Mouse (Mus musculus) intestine, embryonic 14.5 days (tissue): ENCODE data around the gene Treml2. TPM values are rescaled to one million over a fixed set of nuclear protein-coding genes. Genes with fewer than 3 reads are reported as not detected.
"Not testable (repeated sequence)": the region's sequence is repeated elsewhere in the genome, so short reads cannot be mapped to it uniquely, and the experiment has no call there.

Experiments used
- ATAC-seq: fragments of 200-750 bp; cut with Nextera tagmentation; replicated peaks from 2 replicates; pipeline ENCODE4 v1.8.0; 2017; ENCODE audit warnings: low read depth, moderate number of reproducible peaks, moderate TSS enrichment, moderate library complexity; ENCODE audit not compliant: low FRiP score, low TSS enrichment
- DNase-seq: peaks from one replicate; pipeline ENCODE4 v3.0.0-alpha.2; 2018; ENCODE audit warnings: low spot score
- H3K27ac ChIP-seq: fragments of 300-500 bp; sonication (generic); 2 replicates; pipeline ENCODE4 v1.5.1; 2014; ENCODE audit warnings: low read depth, mild to moderate bottlenecking, control low read depth
- H3K27me3 ChIP-seq: fragments of 300-500 bp; sonication (generic); replicated peaks from 2 replicates; pipeline ENCODE4 v1.6.1; 2014; ENCODE audit warnings: low read length, control low read depth; ENCODE audit not compliant: control insufficient read depth, insufficient read depth
- H3K36me3 ChIP-seq: fragments of 300-500 bp; sonication (generic); 2 replicates; pipeline ENCODE4 v1.6.1; 2014; ENCODE audit warnings: low read length, control low read depth; ENCODE audit not compliant: control insufficient read depth, insufficient read depth
- H3K4me1 ChIP-seq: fragments of 300-500 bp; sonication (generic); replicated peaks from 2 replicates; pipeline ENCODE4 v1.6.1; 2014; ENCODE audit warnings: low read length, control low read depth, mixed read lengths; ENCODE audit not compliant: control insufficient read depth, insufficient read depth
- H3K4me2 ChIP-seq: fragments of 300-500 bp; sonication (generic); 2 replicates; pipeline ENCODE4 v1.6.1; 2014; ENCODE audit warnings: low read length
- H3K4me3 ChIP-seq: fragments of 300-500 bp; sonication (generic); 2 replicates; pipeline ENCODE4 v1.5.1; 2014; ENCODE audit warnings: low read depth, low read length, control low read depth, mixed read lengths
- H3K9ac ChIP-seq: fragments of 300-500 bp; sonication (generic); 2 replicates; pipeline ENCODE4 v1.6.1; 2014; ENCODE audit warnings: mild to moderate bottlenecking, low read length
- H3K9me3 ChIP-seq: fragments of 300-500 bp; sonication (generic); 2 replicates; pipeline ENCODE4 v1.6.1; 2016; ENCODE audit warnings: low read length, control low read depth; ENCODE audit not compliant: control insufficient read depth
- WGBS: fragments of 180-500 bp; shearing (Covaris S2); extraction: QIAGEN DNeasy Blood & Tissue Kit; methylation state at CpG from one replicate; pipeline ENCODE4 v1.1.7; 2014; 5-methylcytosine and 5-hydroxymethylcytosine counted together
- polyA plus RNA-seq: library from polyadenylated mRNA; unstranded; fragments of >200 nt; fragmentation: Nextera tagmentation; extraction: Ambion mirVana; gene quantifications from 2 replicates; pipeline ENCODE4 v1.2.1, GENCODE M21; 2014

Treml2 gene
- polyA plus RNA-seq, 1 experiment from 2014 or later = 0.11 TPM

DNA sequence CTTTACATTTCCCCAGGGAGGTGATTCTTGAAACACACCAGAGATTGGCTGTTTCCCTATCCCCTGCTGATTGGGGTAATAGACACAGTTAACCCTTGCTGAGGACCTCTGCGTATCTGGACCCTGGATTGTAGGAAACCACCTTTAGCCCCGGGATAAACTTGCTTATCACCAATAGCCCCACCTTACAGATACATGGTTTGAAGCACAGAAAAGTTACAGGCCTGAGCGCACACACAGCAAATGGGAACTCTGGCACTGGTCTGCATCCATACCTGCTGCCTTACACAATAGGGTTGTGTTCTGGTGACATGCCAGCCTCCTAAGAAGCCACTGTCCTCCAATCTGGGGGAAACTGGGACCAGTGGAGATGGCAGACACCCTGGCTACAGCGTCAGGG is 46.5 kb downstream of the Treml2 start:
- Histone ChIP-seq H3K4me3 (no peak overlapping the region), H3K9me3 (no peaks in the 10 kb centered on the region), H3K4me2 (no peak overlapping the region), H3K36me3 (no peaks in the 10 kb centered on the region), H3K27me3 (no peaks in the 10 kb centered on the region), H3K9ac (no peak overlapping the region), H3K4me1 (no peaks in the 10 kb centered on the region), H3K27ac (no peak overlapping the region)
- DNase-seq (no peak), ATAC-seq (no peak)
- 79% methylated on average over 4 of the region's 4 CpGs for WGBS

DNA sequence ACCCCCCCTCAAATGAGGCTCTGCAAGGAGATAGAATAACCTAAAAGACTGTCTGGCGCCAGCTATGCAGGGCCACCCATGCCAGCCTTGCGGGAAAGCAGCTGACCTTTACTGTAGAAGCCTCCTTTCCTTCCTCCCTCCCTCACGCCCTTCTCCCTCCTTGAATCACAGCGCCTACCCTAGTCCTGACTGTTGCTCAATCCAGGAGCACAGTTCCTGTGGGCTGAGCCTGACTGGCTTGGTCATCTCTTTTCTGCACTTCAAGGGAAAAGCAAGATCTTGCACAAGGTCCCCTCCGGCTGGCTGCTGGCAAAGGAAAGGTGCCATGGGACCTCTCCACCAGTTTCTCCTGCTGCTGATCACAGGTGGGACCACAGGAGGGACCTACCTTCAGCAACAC is 46.9 kb downstream of the Treml2 start, which contains the start of gene Trem2:
Gene Trem2 (plus strand): TSS at position 171 of the 400 bp plus-strand sequence.
- Histone ChIP-seq H3K36me3 (no peaks in the 10 kb centered on the region), H3K4me3 (no peak within 1 kb of the TSS), H3K9me3 (no peaks in the 10 kb centered on the region), H3K9ac (no peak within 1 kb of the TSS), H3K4me2 (no peak within 1 kb of the TSS), H3K4me1 (no peaks in the 10 kb centered on the region), H3K27ac (no peak within 1 kb of the TSS), H3K27me3 (no peaks in the 10 kb centered on the region)
- WGBS = 72% methylated on average over 5 of the region's 5 CpGs
- ATAC-seq (no peak), DNase-seq (no peak)

DNA sequence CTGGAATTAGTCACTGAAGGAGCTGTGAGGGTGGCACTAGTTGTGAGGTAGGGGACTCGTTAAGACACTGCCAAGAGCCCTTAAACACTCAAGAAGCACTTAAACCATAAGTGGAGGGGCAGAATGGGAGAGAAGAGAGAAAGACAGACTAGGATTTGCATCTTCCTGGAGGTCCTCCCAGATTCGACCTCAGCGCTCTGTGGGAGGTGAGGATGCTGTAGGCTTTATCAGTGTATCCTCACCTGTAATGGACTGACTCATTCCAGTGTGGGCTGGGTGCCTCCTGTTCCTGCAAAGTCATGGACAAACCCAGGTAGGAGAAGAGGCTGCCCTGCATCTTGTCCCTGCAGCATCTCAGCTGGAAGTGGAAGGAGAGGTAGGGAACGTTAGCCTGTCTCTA is 47.5 kb downstream of the Treml2 start:
- no peaks in the 10 kb centered on the region for H3K27me3 ChIP-seq
- H3K36me3 ChIP-seq = no peaks in the 10 kb centered on the region
- H3K27ac ChIP-seq = no peak overlapping the region
- ATAC-seq (no peak), DNase-seq (no peak)
- 65% methylated on average over 4 of the region's 4 CpGs for WGBS
- no peak overlapping the region for H3K9ac ChIP-seq
- H3K9me3 ChIP-seq = no peaks in the 10 kb centered on the region
- H3K4me2 ChIP-seq = no peak overlapping the region
- H3K4me3 ChIP-seq = no peak overlapping the region
- no peaks in the 10 kb centered on the region for H3K4me1 ChIP-seq

DNA sequence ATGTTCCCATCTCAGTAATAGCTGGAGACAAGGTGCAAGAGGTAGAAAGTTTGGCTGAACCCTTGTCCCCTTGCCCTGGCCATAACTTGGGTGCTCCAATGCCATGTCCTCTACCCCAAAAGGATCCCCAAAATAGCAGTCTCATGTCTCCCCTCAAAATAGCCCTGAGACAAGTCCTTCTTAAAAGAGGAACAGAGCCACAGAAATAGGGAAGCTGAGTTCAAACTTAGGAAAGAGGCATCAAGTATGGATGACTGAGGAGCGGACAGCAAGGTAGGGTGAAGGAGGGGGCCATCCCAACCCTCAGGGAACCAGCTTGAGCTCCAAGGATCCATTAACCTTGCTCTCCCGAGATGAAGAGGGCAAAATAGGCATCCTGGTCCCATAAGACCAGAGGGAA is 48.0 kb downstream of the Treml2 start:
- no peak overlapping the region for H3K4me2 ChIP-seq
- no peaks in the 10 kb centered on the region for H3K9me3 ChIP-seq
- no peak overlapping the region for H3K9ac ChIP-seq
- H3K27me3 ChIP-seq = no peaks in the 10 kb centered on the region
- ATAC-seq (no peak), DNase-seq (no peak)
- no peak overlapping the region for H3K4me3 ChIP-seq
- no peaks in the 10 kb centered on the region for H3K4me1 ChIP-seq
- no peak overlapping the region for H3K27ac ChIP-seq
- no peaks in the 10 kb centered on the region for H3K36me3 ChIP-seq
- 69% methylated on average over 2 of the region's 2 CpGs for WGBS

DNA sequence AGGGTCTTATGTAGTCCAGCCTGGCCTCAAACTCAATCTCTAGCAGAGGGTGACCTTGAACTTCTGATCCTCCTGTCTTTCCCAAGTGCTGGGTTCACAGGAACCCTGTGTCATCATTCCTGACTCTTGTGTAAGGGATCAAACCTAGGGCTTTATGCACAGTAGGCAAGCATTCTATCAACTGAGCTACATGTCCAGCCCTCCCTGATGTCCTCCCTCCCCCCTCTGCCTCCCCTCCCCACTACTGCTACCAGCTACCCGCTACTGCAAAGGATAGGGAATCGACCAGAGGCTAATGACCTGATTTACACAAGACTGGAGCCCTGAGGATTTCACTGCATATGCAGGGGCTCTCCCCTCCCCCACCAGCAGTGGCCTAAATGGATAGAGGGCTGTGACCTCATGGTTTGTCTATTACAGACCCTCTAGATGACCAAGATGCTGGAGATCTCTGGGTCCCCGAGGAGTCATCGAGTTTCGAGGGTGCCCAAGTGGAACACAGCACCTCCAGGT is 51.4 kb downstream of the Treml2 start:
- Histone ChIP-seq H3K27ac (no peak overlapping the region), H3K4me2 (no peak overlapping the region), H3K36me3 (no peaks in the 10 kb centered on the region), H3K9ac (no peak overlapping the region), H3K27me3 (no peaks in the 10 kb centered on the region), H3K4me1 (no peaks in the 10 kb centered on the region), H3K4me3 (no peak overlapping the region), H3K9me3 (no peaks in the 10 kb centered on the region)
- WGBS = 76% methylated on average over 5 of the region's 5 CpGs
- ATAC-seq = no peak
- DNase-seq = no peak

DNA sequence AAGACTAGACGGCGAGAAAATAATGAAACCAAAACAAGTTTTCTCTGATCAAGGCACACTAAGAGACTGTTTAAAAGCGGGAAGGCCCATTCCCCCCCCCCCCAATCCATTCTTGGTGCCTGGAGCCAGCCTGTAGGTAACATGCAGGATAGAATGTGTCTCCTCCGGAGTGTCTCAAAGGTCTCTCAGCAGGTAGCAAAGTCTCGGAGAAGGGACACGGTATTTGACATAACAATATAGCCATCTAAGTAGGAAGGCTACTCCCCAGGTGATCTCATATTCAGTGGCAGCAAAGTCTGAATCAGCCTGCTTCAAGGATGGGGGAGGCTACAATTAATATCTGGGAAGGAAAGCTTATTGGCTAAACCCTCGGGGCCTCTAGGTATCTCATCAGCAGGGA is 53.7 kb downstream of the Treml2 start:
- 78% methylated on average over 7 of the region's 7 CpGs for WGBS
- H3K4me1 ChIP-seq, ATAC-seq, H3K27ac ChIP-seq, H3K9ac ChIP-seq, DNase-seq, H3K27me3 ChIP-seq, H3K4me2 ChIP-seq, H3K9me3 ChIP-seq, H3K4me3 ChIP-seq, H3K36me3 ChIP-seq: not testable (repeated sequence)

DNA sequence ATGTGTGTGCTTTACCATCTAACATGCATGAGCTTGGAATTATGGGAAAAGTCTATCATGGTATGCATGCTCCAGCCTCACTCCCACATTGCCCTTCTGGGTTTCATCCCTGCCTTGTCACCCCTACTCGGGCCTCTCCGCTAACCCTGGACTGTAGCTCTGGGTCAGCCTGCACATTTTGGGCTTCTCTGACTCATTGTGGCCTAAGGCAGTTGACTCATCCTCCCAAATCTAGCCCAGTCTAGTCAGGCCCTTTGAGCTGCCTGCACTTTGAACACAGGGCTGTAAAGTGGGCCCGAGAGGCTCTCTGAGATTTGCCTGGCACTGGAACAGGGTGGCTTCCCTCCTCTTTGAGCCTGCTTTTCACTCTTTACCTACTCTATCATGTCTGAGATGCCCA is 56.5 kb downstream of the Treml2 start:
- Histone ChIP-seq H3K36me3 (no peaks in the 10 kb centered on the region), H3K27ac (no peak overlapping the region), H3K4me2 (no peak overlapping the region), H3K4me1 (no peaks in the 10 kb centered on the region), H3K4me3 (no peak overlapping the region), H3K27me3 (no peaks in the 10 kb centered on the region), H3K9ac (no peak overlapping the region), H3K9me3 (no peaks in the 10 kb centered on the region)
- no peak for DNase-seq
- 91% methylated on average over 3 of the region's 3 CpGs for WGBS
- ATAC-seq = no peak

DNA sequence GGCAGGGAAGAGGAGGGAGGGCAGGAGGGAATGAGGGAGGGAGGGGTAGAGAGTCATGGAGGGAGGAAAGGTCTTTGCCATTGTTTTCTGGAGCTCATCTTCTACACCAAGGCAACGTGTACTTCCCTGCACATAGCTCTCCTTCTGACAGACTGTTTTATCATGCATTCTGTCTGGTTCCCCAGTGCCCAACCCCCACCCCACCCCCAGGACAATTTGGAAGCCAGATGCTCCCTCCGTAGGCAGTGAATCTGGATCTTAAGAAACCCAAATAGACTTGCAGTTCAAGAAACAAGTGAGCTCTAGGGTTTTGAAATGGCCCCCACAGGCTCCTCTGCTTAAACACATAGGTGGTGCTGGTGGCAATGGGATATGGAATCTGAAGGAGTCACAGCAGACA is 58.6 kb downstream of the Treml2 start:
- WGBS = 58% methylated on average over 2 of the region's 2 CpGs
- Histone ChIP-seq H3K4me1 (no peaks in the 10 kb centered on the region), H3K4me2 (no peak overlapping the region), H3K27ac (no peak overlapping the region), H3K9ac (no peak overlapping the region), H3K27me3 (no peaks in the 10 kb centered on the region), H3K4me3 (no peak overlapping the region), H3K36me3 (no peaks in the 10 kb centered on the region), H3K9me3 (no peaks in the 10 kb centered on the region)
- DNase-seq (no peak), ATAC-seq (no peak)

DNA sequence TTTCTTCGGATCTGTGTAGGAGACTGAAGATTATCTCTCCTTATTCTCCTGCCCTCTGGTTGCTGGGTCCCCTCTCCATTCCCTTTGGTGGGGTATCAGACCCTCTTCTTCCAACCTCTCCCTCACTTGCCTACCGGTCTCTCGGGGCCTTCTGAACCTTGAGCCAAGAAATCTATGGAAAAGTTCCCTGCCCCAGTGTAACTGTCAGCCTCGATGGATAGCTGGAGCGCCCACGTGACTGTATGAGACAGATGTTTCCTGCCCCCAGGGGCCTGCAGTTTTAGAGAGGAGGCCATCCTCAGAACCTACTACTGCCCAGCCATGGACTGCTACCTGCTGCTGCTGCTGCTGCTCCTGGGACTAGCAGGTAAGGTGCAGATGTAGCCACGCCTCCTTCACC is 60.3 kb downstream of the Treml2 start, which contains the start of gene Treml1:
Gene Treml1 (plus strand): TSS at position 301 of the 400 bp plus-strand sequence.
- Histone ChIP-seq H3K9ac (no peak within 1 kb of the TSS), H3K4me1 (no peaks in the 10 kb centered on the region), H3K27me3 (no peaks in the 10 kb centered on the region), H3K36me3 (no peaks in the 10 kb centered on the region), H3K4me3 (no peak within 1 kb of the TSS), H3K4me2 (no peak within 1 kb of the TSS), H3K9me3 (no peaks in the 10 kb centered on the region), H3K27ac (no peak within 1 kb of the TSS)
- WGBS = 73% methylated on average over 7 of the region's 7 CpGs
- DNase-seq (no peak), ATAC-seq (no peak)
